Mouse (Mus musculus) gastrocnemius, postnatal 14 days (tissue): ENCODE measurements around the gene Lyrm2. TPM values are rescaled to one million over a fixed set of nuclear protein-coding genes. Genes with fewer than 3 reads are reported as not detected.

Experiments used
- DNase-seq: peaks from one replicate; pipeline ENCODE4 v3.0.0; 2021; ENCODE audit warnings: mixed read lengths
- intact Hi-C: fragments of 180-260 bp; cut with DNase I; formaldehyde crosslinking; loops from one replicate; pipeline ENCODE4 v1.15.1; 2025; ENCODE audit warnings: low total_unique reads
- total RNA-seq, 2 experiments: library from RNA; stranded (reverse); gene quantifications; 2 replicates each; pipeline ENCODE4 v1.2.3; 2021

Gene Lyrm2
- total RNA-seq, 2 experiments from 2014 or later, result 28.6 to 38.6 TPM

DNA sequence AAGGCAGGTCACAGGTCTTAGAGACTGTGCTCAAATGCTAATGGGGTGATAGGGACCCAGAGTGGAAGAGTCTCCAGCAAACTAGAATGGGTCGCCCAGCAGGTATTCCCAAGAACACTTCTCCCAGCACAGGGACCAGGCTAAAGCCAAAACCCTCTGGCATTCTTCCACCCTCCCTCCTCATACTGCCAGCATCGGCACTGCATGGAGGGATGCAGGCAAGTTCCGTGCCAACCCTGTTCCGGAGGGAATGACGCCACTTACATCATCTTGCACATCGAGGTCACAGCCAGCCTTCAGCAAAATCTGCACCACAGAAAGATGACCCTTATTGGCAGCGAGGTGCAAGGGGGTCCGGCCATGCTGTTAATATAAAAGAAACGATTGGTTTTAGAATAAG lies 36.0 kb downstream of the Lyrm2 start:
- intact Hi-C loops, result no loop called here
- DNase-seq, result no peak

GRCm38 (mm10) chr4:32838401-32838800 lies 38.3 kb downstream of the Lyrm2 start:
- no peak for DNase-seq
- intact Hi-C loops, result no loop called here

Other genes starting within 250 kb of the Lyrm2 start
- gene Gja10, start 197.5 kb upstream of the Lyrm2 start, total RNA-seq, result not detected
- gene Casp8ap2, start 184.8 kb upstream of the Lyrm2 start, total RNA-seq, result 1 to 10 TPM; 4.7 to 5.2 TPM
- 1 to 10 TPM; 6.8 to 7.7 TPM for gene Mdn1, start 143.1 kb upstream of the Lyrm2 start, total RNA-seq
- 1 to 10 TPM; 2.3 TPM for gene Ankrd6, start 150.6 kb downstream of the Lyrm2 start, total RNA-seq
- gene Rragd, start 182.8 kb downstream of the Lyrm2 start, total RNA-seq, result 10 to 100 TPM; 84.1 to 84.5 TPM
- 10 to 100 TPM; 51.1 to 56.2 TPM for gene Ube2j1, start 231.2 kb downstream of the Lyrm2 start, total RNA-seq